Mouse (Mus musculus): ENCODE measurements around the gene Klf7.
A peak's percentile ranks its signal among the peaks of the same experiment; 100 is the strongest.

Klf7 gene

DNA sequence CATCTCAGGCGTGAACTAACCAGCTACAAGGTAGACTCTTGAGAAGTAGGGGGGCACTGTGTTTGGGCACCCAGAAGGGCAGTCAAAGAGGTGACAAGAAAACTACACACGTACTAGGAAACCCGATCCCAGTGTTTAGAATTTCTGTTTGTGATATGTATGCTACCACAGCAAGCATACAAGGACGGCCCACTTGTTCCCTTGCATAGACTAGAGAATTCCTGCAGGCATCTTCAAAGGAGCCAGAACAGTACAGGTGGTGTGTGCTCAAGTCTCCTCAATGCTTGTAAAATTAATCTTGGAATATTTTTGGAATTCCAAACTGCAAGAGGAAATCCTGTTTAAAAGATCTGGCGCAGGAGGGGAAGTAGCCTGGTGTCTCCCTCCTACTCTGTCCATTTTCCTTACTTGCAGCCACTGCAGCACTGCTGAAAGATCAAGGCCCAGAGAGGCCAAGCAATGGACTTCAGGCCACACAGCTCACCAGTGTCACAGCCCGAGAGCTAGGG is 102.9 kb downstream of the Klf7 start:
- DNase-seq = no peak

GRCm38 (mm10) chr1:64018466-64019077 is 103.5 kb downstream of the Klf7 start:
- peak; percentile 40 for DNase-seq

DNA sequence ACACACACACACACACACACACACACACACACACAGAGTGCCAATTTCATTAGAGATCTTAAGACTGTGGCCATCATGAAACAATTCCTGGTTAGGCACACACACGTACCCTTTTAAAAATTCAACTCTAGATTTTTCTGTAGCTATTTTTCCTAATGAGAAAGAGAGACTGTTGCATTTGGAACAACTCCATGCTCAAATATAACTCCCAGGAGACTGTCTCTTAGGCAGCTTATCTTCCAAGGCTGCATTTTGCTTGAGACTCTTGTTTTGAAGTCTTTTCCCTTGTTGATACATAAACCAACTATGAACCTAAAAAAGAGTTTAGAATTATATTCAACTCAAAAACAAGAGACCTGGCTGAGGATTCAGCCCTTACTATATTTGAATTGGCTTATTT is 108.0 kb downstream of the Klf7 start:
- no peak for DNase-seq

- DNase-seq = no peak
Observed at GRCm38 (mm10) chr1:64008994-64009393, 113.1 kb downstream of the Klf7 start.

- no peak for DNase-seq
Observed at GRCm38 (mm10) chr1:64008031-64008430, 114.1 kb downstream of the Klf7 start.

GRCm38 (mm10) chr1:64005194-64005593 is 116.9 kb downstream of the Klf7 start:
- DNase-seq = no peak

DNA sequence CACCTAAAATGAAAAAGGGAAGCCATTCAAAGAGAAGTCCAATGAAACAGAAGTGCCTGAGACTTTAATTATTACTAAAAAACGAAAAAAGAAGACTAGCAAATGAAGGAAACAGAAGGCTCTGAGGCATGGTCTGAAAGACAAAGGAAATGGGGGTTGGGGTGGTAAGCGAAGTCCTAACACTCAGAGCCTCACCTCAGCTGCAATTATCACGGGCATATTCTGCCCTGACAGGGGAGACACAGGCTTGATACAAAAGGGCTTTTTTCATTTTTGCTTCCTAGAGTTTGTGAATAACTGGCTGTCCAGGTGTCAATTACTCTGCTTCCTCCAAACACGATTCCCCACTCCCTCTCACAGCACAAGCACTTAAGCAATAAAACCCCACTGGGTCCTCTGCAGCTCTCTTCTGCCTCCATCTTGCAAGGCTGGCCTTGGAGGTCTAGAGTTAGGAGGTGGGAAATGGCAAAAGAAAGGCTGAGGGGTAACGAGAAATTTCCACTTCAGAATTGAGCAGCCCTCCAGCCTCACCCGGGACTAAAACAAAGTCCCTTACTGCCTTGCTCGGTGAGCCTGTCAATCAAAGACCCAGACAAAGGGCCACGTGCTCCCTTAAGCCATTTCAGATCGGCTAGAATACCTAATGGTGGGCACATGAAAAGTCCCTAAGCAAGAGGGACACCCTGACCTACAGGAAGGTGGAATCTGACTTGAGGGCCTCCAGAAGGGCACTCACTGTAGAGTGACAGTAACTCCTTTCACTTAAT is 118.4 kb downstream of the Klf7 start:
- no peak for DNase-seq

DNA sequence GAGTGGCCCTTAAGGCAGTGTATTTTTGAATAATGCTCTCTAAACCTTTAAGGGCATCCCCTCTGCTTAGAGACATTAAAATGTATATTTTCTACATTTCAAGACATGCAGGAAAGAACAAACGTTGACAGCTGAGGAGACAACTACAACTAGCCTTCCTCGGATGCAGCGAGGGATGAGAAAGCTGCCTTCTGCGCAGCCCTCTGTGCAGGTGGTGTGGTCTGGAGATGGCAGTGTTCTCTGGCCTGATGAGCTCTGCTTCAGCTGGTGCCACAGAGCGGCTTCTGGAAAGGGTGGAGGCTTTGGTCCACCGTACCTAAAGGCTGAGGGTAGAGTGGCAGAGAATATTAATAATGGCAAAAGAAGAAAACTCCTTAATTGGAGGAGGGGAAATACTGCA is 120.0 kb downstream of the Klf7 start:
- no peak for DNase-seq

GRCm38 (mm10) chr1:64000597-64000996 is 121.5 kb downstream of the Klf7 start:
- DNase-seq = no peak

DNA sequence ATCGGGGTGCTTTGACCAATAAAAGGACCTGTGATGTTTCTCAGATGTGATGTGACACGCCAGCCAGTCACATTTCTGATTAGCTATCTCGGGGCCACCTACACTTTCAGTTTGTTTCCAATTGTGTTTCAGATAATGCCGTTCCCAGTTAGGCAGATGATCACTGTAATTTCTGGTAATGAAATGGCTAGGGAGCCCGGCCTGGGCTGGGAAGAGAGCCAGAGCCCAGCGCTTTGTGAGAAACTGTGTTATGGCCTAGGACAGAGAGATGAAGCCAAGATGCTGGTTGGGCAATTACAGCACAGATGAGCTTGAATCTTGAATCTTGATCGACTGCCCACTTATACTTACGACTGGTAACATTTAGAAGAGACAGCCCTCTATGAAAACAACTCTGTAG is 122.6 kb downstream of the Klf7 start:
- no peak for DNase-seq

DNA sequence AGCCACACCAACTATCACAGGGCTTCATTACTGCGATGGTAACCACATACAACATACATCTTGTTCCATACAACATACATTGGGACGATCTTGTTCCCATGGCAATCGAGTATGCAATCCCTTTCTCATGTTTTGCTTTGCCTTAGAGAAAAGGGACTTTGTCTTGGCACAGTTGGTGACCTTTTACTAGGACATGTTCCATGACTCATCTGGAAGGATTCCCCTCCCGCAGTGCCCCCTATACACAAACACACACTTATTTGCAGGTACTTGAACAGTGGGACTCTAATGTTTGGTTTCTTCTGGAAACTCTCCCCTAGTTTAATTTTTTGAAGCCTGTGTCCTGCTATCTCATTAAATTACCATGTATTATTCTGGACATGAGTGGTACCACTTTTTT is 123.2 kb downstream of the Klf7 start:
- DNase-seq = no peak

- no peak for DNase-seq
Observed at GRCm38 (mm10) chr1:63998139-63998538, 123.9 kb downstream of the Klf7 start.

DNA sequence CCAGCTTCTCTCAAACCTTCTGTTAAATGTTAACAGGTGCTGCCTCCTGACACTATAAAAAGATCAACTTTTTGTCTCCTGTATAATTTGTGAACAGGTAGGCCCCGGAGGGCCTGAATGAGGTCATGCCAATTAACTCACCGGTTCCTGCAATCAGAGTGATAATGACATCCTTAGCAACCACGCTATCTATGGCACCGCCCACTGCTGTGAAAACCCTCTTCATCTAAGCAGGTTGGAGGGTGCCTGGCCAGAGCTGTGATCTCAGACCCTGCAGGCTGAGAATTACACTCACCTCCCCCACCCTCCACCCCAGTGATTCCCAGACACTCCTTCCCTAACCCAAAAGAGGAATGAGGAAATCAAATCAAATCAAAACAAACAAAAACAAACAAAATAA is 126.3 kb downstream of the Klf7 start:
- DNase-seq = no peak

GRCm38 (mm10) chr1:63995137-63995492 is 127.0 kb downstream of the Klf7 start:
- DNase-seq = no peak

DNA sequence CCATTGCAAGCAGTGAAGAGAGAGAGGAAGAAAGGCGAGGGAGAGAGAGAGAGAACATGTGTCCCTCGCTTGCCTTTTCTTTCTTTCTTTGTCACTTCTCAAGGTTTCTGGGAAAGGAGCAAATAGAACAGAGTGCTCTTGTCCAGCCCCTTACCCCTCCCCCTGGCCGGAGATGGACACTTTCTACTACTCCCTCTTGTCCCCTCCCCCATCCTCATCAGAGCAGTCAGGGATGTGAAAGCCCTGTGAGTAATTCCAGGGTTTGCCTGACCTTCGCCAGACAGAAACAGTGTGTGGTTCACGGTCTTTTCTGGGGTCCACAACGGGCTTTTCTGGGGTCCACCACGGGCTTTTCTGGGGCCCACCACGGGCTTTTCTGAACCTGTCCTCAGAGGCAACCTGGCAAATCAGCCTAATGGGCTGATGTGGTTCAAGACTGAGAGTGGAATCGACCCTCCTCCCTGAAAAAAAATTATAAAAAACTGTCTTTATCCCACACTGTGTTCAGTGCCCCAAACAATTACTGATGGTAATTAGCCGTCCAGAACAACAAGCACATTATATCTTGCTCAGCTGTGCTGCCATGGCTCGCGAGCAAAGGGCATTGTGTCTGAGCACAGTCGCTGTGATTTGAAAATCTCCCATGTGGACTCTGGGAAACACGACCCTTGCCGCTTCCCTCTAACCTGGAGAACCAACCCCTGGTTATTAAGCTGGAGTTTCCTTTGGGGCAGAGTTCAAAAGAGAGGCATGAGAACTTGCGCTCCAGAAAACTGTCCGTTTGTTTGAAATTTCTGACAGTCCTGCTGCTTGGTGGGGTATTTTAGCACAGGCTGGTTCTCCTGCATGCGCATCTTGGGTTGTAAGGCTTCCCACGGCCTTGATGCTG is 127.6 kb downstream of the Klf7 start:
- peak; percentile 63 for DNase-seq

DNA sequence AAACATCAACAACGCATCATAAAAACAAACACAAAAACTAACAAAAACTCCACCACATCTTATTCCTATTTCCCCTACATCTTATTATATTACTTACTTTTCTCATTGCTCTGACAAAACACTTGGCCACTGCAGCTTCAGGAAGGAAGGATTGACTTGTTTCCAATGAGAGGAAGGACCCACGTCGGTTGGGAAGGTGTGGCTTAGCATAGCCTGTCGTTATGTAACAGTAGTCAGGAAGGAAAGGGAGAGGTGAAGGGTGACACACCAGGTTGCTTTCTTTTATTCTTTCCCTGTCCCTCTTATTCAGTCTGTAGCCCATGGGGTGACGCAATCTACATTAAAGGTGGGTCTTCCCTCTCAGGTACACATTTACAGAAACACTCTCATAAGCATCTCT is 129.6 kb downstream of the Klf7 start:
- no peak for DNase-seq

GRCm38 (mm10) chr1:63990416-63990815 is 131.7 kb downstream of the Klf7 start:
- no peak for DNase-seq

DNA sequence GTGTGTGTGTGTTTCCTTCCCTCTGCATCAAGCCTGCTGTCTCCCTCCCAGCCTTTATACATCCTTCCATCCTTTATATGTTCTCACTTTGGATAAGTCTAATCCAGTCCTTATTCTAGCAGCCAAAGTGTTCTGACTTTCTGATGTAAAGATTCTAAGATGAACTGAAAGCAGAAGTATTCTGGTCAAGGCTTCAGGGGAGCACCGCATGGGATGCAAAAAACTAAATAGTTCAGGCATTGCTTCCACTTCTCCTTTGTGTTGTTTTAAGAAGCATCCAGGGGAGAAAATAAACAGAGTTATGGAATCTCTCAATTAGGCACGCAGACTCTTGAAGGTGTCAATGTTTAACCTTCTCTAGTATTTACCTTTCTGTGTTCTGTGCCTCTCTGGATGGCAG is 141.3 kb downstream of the Klf7 start:
- no peak for DNase-seq

Data from kidney, postnatal 10 days (tissue).